Mouse (Mus musculus) c-Kit-positive CD71-negative TER-119-negative erythroid progenitor cells, embryonic 14.5 days (primary cell): ENCODE measurements around the gene Zkscan16.
A peak's percentile ranks its signal among the peaks of the same experiment; 100 is the strongest.

Experiments used
- DNase-seq: peaks from one replicate; pipeline ENCODE4 v3.0.0-alpha.2; 2013; ENCODE audit warnings: low read depth

The Zkscan16 gene

GRCm38 (mm10) chr4:58941638-58942037 lies 1.8 kb upstream of the Zkscan16 start:
- no peak for DNase-seq

GRCm38 (mm10) chr4:58942942-58943341 lies 486 bp upstream of the Zkscan16 start:
- DNase-seq, result no peak

GRCm38 (mm10) chr4:58944206-58944553 lies 752 bp downstream of the Zkscan16 start:
- no peak for DNase-seq

- DNase-seq, result no peak
These were observed 1.3 kb downstream of the Zkscan16 start for GRCm38 (mm10) chr4:58944695-58945094.

GRCm38 (mm10) chr4:58948391-58948790 lies 5.0 kb downstream of the Zkscan16 start:
- DNase-seq, result no peak

- no peak for DNase-seq
These were observed 9.2 kb downstream of the Zkscan16 start for GRCm38 (mm10) chr4:58952630-58953029.

- DNase-seq, result no peak
These were observed 18.3 kb downstream of the Zkscan16 start for GRCm38 (mm10) chr4:58961719-58962118.

- DNase-seq, result no peak
These were observed 19.8 kb downstream of the Zkscan16 start for GRCm38 (mm10) chr4:58963271-58963670.

GRCm38 (mm10) chr4:58965136-58965535 lies 21.7 kb downstream of the Zkscan16 start:
- no peak for DNase-seq

- DNase-seq, result no peak
These were observed 27.2 kb downstream of the Zkscan16 start for GRCm38 (mm10) chr4:58970678-58971077.

GRCm38 (mm10) chr4:58975711-58976110 lies 32.3 kb downstream of the Zkscan16 start:
- no peak for DNase-seq

GRCm38 (mm10) chr4:58981421-58981820 lies 38.0 kb downstream of the Zkscan16 start:
- DNase-seq, result no peak

GRCm38 (mm10) chr4:58982806-58983205 lies 39.4 kb downstream of the Zkscan16 start:
- DNase-seq, result no peak

GRCm38 (mm10) chr4:58985157-58985648 lies 41.8 kb downstream of the Zkscan16 start:
- DNase-seq, result peak; percentile 82

GRCm38 (mm10) chr4:58986540-58987190 lies 43.2 kb downstream of the Zkscan16 start, which contains the start of gene Ptgr1:
Gene Ptgr1 (minus strand): TSS chr4:58987119.
- DNase-seq, result peak; percentile 77

- no peak for DNase-seq
These were observed 46.0 kb downstream of the Zkscan16 start for GRCm38 (mm10) chr4:58989303-58989898.

- DNase-seq, result no peak
These were observed 47.4 kb downstream of the Zkscan16 start for GRCm38 (mm10) chr4:58990609-58991434.

- no peak for DNase-seq
These were observed 48.8 kb downstream of the Zkscan16 start for GRCm38 (mm10) chr4:58992195-58992594.

- DNase-seq, result no peak
These were observed 51.3 kb downstream of the Zkscan16 start, which contains the start of gene Dnajc25 for GRCm38 (mm10) chr4:58994762-58995161. Gene Dnajc25 (plus strand): TSS chr4:58995062.

- no peak for DNase-seq
These were observed 51.8 kb downstream of the Zkscan16 start for GRCm38 (mm10) chr4:58995251-58995693.

GRCm38 (mm10) chr4:58997081-58997480 lies 53.7 kb downstream of the Zkscan16 start:
- no peak for DNase-seq

GRCm38 (mm10) chr4:58998688-58999087 lies 55.3 kb downstream of the Zkscan16 start:
- no peak for DNase-seq

GRCm38 (mm10) chr4:58999686-59000085 lies 56.3 kb downstream of the Zkscan16 start:
- no peak for DNase-seq
